Mouse (Mus musculus): ENCODE measurements around the gene A1bg. TPM values are rescaled to one million over a fixed set of nuclear protein-coding genes. Genes with fewer than 3 reads are reported as not detected.

A1bg gene
- polyA plus RNA-seq, 1 experiment = 0.05 TPM

GRCm38 (mm10) chr15:60896040-60896439 is 26.8 kb downstream of the A1bg start:
- WGBS = 91% methylated on average over 2 of the region's 2 CpGs
- no peaks in the 10 kb centered on the region for H3K4me1 ChIP-seq (ENCODE audit: control insufficient read depth, insufficient read depth, insufficient read length)
- H3K27ac ChIP-seq (ENCODE audit: insufficient read depth, low read length) = no peak overlapping the region
- no peak for DNase-seq (ENCODE audit: low read depth in 1 of 2, low spot score in 2 of 2)
- H3K27me3 ChIP-seq (ENCODE audit: control insufficient read depth, insufficient read depth, low read length) = no peaks in the 10 kb centered on the region
- H3K4me3 ChIP-seq (ENCODE audit: extremely low read depth, insufficient read depth, insufficient read length) = no peak overlapping the region
- no peaks in the 10 kb centered on the region for H3K36me3 ChIP-seq (ENCODE audit: control insufficient read depth, insufficient read depth, low read length)
- TF ChIP-seq CTCF (IDR thresholded peaks at IDR 0.05; ENCODE audit: extremely low read depth, insufficient read depth, insufficient read length, insufficient replicate concordance) = no peak

- H3K36me3 ChIP-seq (ENCODE audit: control insufficient read depth, insufficient read depth, low read length) = no peaks in the 10 kb centered on the region
- H3K27me3 ChIP-seq (ENCODE audit: control insufficient read depth, insufficient read depth, low read length) = no peaks in the 10 kb centered on the region
- H3K4me1 ChIP-seq (ENCODE audit: control insufficient read depth, insufficient read depth, insufficient read length) = no peaks in the 10 kb centered on the region
- DNase-seq (ENCODE audit: low read depth in 1 of 2, low spot score in 2 of 2) = no peak
- no peak overlapping the region for H3K4me3 ChIP-seq (ENCODE audit: extremely low read depth, insufficient read depth, insufficient read length)
- no peak overlapping the region for H3K27ac ChIP-seq (ENCODE audit: insufficient read depth, low read length)
- WGBS = 81% methylated on average over 3 of the region's 3 CpGs
- TF ChIP-seq CTCF (IDR thresholded peaks at IDR 0.05; ENCODE audit: extremely low read depth, insufficient read depth, insufficient read length, insufficient replicate concordance) (no peak), POLR2A (IDR thresholded peaks at IDR 0.05; ENCODE audit: low read depth, low read length) (no peak)
Observed at GRCm38 (mm10) chr15:60892976-60893463, 29.8 kb downstream of the A1bg start.

- no peaks in the 10 kb centered on the region for H3K27me3 ChIP-seq (ENCODE audit: control insufficient read depth, insufficient read depth, low read length)
- no peaks in the 10 kb centered on the region for H3K4me1 ChIP-seq (ENCODE audit: control insufficient read depth, insufficient read depth, insufficient read length)
- WGBS = 93% methylated on average over 2 of the region's 2 CpGs
- no peak for TF ChIP-seq CTCF (IDR thresholded peaks at IDR 0.05; ENCODE audit: extremely low read depth, insufficient read depth, insufficient read length, insufficient replicate concordance)
- TF ChIP-seq POLR2A (IDR thresholded peaks at IDR 0.05; ENCODE audit: low read depth, low read length) = no peak
- no peak overlapping the region for H3K27ac ChIP-seq (ENCODE audit: insufficient read depth, low read length)
- H3K36me3 ChIP-seq (ENCODE audit: control insufficient read depth, insufficient read depth, low read length) = no peaks in the 10 kb centered on the region
- no peak overlapping the region for H3K4me3 ChIP-seq (ENCODE audit: extremely low read depth, insufficient read depth, insufficient read length)
- no peak for DNase-seq (ENCODE audit: low read depth in 1 of 2, low spot score in 2 of 2)
Observed at GRCm38 (mm10) chr15:60888724-60889123, 34.1 kb downstream of the A1bg start.

- Histone ChIP-seq H3K36me3 (ENCODE audit: control insufficient read depth, insufficient read depth, low read length) (no peaks in the 10 kb centered on the region), H3K4me3 (ENCODE audit: extremely low read depth, insufficient read depth, insufficient read length) (no peak overlapping the region), H3K4me1 (ENCODE audit: control insufficient read depth, insufficient read depth, insufficient read length) (no peaks in the 10 kb centered on the region), H3K27ac (ENCODE audit: insufficient read depth, low read length) (no peak overlapping the region), H3K27me3 (ENCODE audit: control insufficient read depth, insufficient read depth, low read length) (no peaks in the 10 kb centered on the region)
- WGBS = 82% methylated on average over 6 of the region's 6 CpGs
- TF ChIP-seq CTCF (IDR thresholded peaks at IDR 0.05; ENCODE audit: extremely low read depth, insufficient read depth, insufficient read length, insufficient replicate concordance) (no peak), POLR2A (IDR thresholded peaks at IDR 0.05; ENCODE audit: low read depth, low read length) (no peak)
- no peak for DNase-seq (ENCODE audit: low read depth in 1 of 2, low spot score in 2 of 2)
Observed at GRCm38 (mm10) chr15:60875721-60876120, 47.1 kb downstream of the A1bg start.

GRCm38 (mm10) chr15:60862417-60862816 is 60.4 kb downstream of the A1bg start:
- Histone ChIP-seq H3K27ac (ENCODE audit: insufficient read depth, low read length) (no peak overlapping the region), H3K4me1 (ENCODE audit: control insufficient read depth, insufficient read depth, insufficient read length) (no peaks in the 10 kb centered on the region), H3K36me3 (ENCODE audit: control insufficient read depth, insufficient read depth, low read length) (no peaks in the 10 kb centered on the region), H3K27me3 (ENCODE audit: control insufficient read depth, insufficient read depth, low read length) (no peaks in the 10 kb centered on the region), H3K4me3 (ENCODE audit: extremely low read depth, insufficient read depth, insufficient read length) (no peak overlapping the region)
- WGBS = 43% methylated on average over 3 of the region's 3 CpGs
- TF ChIP-seq POLR2A (IDR thresholded peaks at IDR 0.05; ENCODE audit: low read depth, low read length) (no peak), CTCF (IDR thresholded peaks at IDR 0.05; ENCODE audit: extremely low read depth, insufficient read depth, insufficient read length, insufficient replicate concordance) (no peak)
- DNase-seq (ENCODE audit: low read depth in 1 of 2, low spot score in 2 of 2) = no peak

GRCm38 (mm10) chr15:60855112-60855511 is 67.7 kb downstream of the A1bg start:
- no peak for DNase-seq (ENCODE audit: low read depth in 1 of 2, low spot score in 2 of 2)
- H3K4me1 ChIP-seq (ENCODE audit: control insufficient read depth, insufficient read depth, insufficient read length) = no peaks in the 10 kb centered on the region
- H3K27me3 ChIP-seq (ENCODE audit: control insufficient read depth, insufficient read depth, low read length) = no peaks in the 10 kb centered on the region
- no peaks in the 10 kb centered on the region for H3K36me3 ChIP-seq (ENCODE audit: control insufficient read depth, insufficient read depth, low read length)
- WGBS = 42% methylated on average over 1 of the region's 1 CpGs
- no peak for TF ChIP-seq CTCF (IDR thresholded peaks at IDR 0.05; ENCODE audit: extremely low read depth, insufficient read depth, insufficient read length, insufficient replicate concordance)
- no peak for TF ChIP-seq POLR2A (IDR thresholded peaks at IDR 0.05; ENCODE audit: low read depth, low read length)
- H3K27ac ChIP-seq (ENCODE audit: insufficient read depth, low read length) = no peak overlapping the region
- no peak overlapping the region for H3K4me3 ChIP-seq (ENCODE audit: extremely low read depth, insufficient read depth, insufficient read length)

- Histone ChIP-seq H3K36me3 (ENCODE audit: control insufficient read depth, insufficient read depth, low read length) (no peaks in the 10 kb centered on the region), H3K27ac (ENCODE audit: insufficient read depth, low read length) (no peak overlapping the region), H3K4me1 (ENCODE audit: control insufficient read depth, insufficient read depth, insufficient read length) (no peaks in the 10 kb centered on the region), H3K4me3 (ENCODE audit: extremely low read depth, insufficient read depth, insufficient read length) (no peak overlapping the region), H3K27me3 (ENCODE audit: control insufficient read depth, insufficient read depth, low read length) (no peaks in the 10 kb centered on the region)
- DNase-seq (ENCODE audit: low read depth in 1 of 2, low spot score in 2 of 2) = no peak
- 38% methylated on average over 4 of the region's 4 CpGs for WGBS
- TF ChIP-seq CTCF (IDR thresholded peaks at IDR 0.05; ENCODE audit: extremely low read depth, insufficient read depth, insufficient read length, insufficient replicate concordance) (no peak), POLR2A (IDR thresholded peaks at IDR 0.05; ENCODE audit: low read depth, low read length) (no peak)
Observed at GRCm38 (mm10) chr15:60854151-60854550, 68.7 kb downstream of the A1bg start.

Measured in spleen, adult 2 months (tissue).